Mouse (Mus musculus) testis, adult 2 months (tissue): ENCODE results near the gene Gstt1. TPM values are rescaled to one million over a fixed set of nuclear protein-coding genes. Genes with fewer than 3 reads are reported as not detected.
"Not testable (repeated sequence)": the region's sequence is repeated elsewhere in the genome, so short reads cannot be mapped to it uniquely, and the experiment has no call there.

Experiments
- H3K27ac ChIP-seq: fragments of 200-500 bp; 2 replicates; pipeline ENCODE4 v1.5.1; 2012; ENCODE audit warnings: low read depth, low read length; ENCODE audit not compliant: control insufficient read depth, insufficient read depth
- H3K27me3 ChIP-seq: fragments of 200-500 bp; 2 replicates; pipeline ENCODE4 v1.6.1; 2012; ENCODE audit warnings: mild to moderate bottlenecking, low read length, moderate library complexity; ENCODE audit not compliant: control insufficient read depth, insufficient read depth
- H3K36me3 ChIP-seq: fragments of 200-500 bp; 2 replicates; pipeline ENCODE4 v1.6.1; 2012; ENCODE audit warnings: mild to moderate bottlenecking, low read length; ENCODE audit not compliant: control insufficient read depth, insufficient read depth
- H3K4me1 ChIP-seq: fragments of 200-500 bp; 2 replicates; pipeline ENCODE4 v1.6.1; 2012; ENCODE audit warnings: low read length; ENCODE audit not compliant: control insufficient read depth, insufficient read depth
- H3K4me3 ChIP-seq: fragments of 200-500 bp; 2 replicates; pipeline ENCODE4 v1.5.1; 2012; ENCODE audit warnings: low read depth, mild to moderate bottlenecking, low read length, moderate library complexity, mixed read lengths; ENCODE audit not compliant: control insufficient read depth
- CTCF ChIP-seq: fragments of 200-500 bp; IDR thresholded peaks from 2 replicates; pipeline ENCODE4 v1.5.1; 2012; ENCODE audit warnings: low read depth, mild to moderate bottlenecking, inconsistent platforms, low read length, moderate library complexity; ENCODE audit not compliant: control insufficient read depth, insufficient read depth, insufficient replicate concordance
- POLR2A ChIP-seq: fragments of 200-500 bp; IDR thresholded peaks from 2 replicates; pipeline ENCODE4 v1.6.1; 2012; ENCODE audit warnings: low read depth, mild to moderate bottlenecking, inconsistent platforms, low read length, moderate library complexity; ENCODE audit not compliant: control insufficient read depth
- polyA plus RNA-seq: library from polyadenylated mRNA; depleted of rRNA; stranded (reverse); fragments of >200 nt; gene quantifications from 2 replicates; pipeline ENCODE4 v1.2.3, GENCODE M21; 2012; rRNA removed

The Gstt1 gene
- 7.0 and 8.9 TPM in 2 replicates for polyA plus RNA-seq

DNA sequence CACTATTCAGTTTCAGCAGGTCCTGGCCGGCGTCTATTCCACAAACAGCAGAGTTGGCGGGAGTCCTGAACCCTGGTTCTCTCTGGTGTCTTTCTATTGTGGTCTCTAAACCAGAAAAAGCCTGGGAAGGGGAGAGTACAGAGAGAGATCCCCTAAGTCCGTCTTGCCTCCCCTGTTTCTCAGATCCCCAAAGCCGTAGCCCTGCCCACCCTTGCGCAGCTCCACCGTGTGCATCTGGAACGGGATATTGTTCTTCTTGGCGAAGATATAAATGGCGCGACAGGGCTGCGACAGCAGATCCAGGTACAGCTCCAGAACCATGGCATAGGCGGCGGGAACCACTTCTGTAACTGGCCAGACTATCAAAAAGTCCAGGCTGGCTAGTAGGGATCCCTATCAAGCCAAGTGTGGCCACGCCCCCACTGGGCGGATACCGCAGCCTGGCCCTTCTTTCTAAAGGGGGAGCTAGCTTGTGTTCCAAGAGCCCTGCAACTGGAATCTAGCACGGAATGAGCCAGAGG is at the start of gene Gstt1:
Gene Gstt1 (minus strand): TSS at position 409 of the 521 bp plus-strand sequence.
- Histone ChIP-seq H3K4me3 (peak within 1 kb of the TSS; percentile 4), H3K36me3 (no peaks in the 10 kb centered on the region), H3K27me3 (no peaks in the 10 kb centered on the region), H3K4me1 (peaks cover 3% of the 10 kb centered on the region), H3K27ac (no peak within 1 kb of the TSS)
- TF ChIP-seq CTCF (no peak), POLR2A (no peak)

DNA sequence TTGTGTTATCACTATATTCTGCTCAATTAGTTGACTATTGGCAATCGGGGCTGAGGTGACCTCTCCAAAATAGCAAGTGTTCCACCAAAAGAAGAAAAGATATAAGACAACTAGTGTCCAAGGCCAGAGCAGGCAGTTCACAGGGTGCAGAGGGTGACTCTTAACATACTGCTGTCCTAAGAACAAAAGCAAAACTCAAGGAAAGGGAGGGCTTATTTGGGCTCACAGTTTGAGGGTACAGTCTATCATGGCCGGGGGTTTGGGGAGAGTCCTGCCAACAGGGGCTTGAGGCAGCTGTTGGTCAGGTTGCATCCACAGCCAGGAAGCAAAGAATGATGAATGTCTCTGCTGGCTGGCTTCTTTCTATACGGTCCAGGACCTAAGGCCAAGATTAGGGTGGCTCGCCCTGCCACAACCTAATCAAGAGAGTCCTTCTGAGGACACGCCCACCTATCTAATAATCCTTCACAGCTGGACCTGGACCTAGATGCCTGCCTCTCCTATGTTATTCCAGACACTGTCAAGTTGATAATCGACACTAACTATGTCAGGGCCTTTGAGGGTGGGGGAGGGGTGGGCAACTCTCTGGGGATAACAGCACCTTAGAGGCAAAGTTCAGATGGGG is 47.0 kb upstream of the Gstt1 start:
- TF ChIP-seq CTCF (no peak), POLR2A (peak; percentile 36; the same call in 1 of the 2 replicates)
- no peaks in the 10 kb centered on the region for H3K36me3 ChIP-seq
- H3K27me3 ChIP-seq = no peaks in the 10 kb centered on the region
- H3K4me1 ChIP-seq = no peaks in the 10 kb centered on the region; the same call in 1 of the 2 replicates
- no peak overlapping the region for H3K4me3 ChIP-seq
- H3K27ac ChIP-seq = no peak overlapping the region

DNA sequence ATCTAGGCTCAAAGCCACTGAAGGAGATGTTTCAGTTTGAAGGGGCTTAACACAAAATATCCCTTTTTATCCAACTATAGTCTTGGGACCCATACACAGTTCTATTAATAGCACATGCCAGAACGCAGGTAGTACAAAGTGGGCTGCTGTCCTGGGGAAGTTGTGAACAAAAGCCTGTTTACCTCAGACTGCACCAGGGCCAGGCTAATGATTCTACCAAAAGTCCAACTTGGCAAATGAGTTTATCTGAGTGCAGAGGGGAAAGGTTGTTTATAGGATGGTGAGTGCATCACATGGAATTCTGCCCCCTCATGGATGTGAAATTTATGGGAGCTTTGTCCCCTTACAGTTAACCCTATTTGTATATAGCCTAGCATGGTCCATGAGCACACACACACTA is 46.4 kb upstream of the Gstt1 start:
- TF ChIP-seq POLR2A (0 out of 2 replicates have a peak, but pooled peaks have one; percentile 3), CTCF (no peak)
- no peak overlapping the region for H3K4me3 ChIP-seq
- H3K36me3 ChIP-seq = no peaks in the 10 kb centered on the region
- no peaks in the 10 kb centered on the region; the same call in 1 of the 2 replicates for H3K4me1 ChIP-seq
- H3K27ac ChIP-seq = no peak overlapping the region
- H3K27me3 ChIP-seq = no peaks in the 10 kb centered on the region

DNA sequence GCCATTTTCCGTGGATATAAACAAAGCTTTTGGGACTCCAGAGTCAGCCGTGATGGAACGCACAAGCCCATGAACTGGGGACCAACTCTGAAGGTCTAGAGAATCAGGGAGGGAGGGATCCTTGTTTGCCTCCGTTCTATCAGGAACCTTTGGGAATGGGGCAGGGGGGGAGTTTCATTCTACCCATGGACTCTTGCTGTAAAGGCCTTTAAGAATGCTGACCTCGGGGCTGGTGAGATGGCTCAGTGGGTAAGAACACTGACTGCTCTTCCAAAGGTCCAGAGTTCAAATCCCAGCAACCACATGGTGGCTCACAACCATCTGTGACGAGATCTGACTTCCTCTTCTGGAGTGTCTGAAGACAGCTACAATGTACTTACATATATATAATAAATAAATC is 45.5 kb upstream of the Gstt1 start:
- H3K4me3 ChIP-seq = not testable (repeated sequence)
- H3K27ac ChIP-seq = peak overlapping the region; percentile 12; the same call in 1 of the 2 replicates

DNA sequence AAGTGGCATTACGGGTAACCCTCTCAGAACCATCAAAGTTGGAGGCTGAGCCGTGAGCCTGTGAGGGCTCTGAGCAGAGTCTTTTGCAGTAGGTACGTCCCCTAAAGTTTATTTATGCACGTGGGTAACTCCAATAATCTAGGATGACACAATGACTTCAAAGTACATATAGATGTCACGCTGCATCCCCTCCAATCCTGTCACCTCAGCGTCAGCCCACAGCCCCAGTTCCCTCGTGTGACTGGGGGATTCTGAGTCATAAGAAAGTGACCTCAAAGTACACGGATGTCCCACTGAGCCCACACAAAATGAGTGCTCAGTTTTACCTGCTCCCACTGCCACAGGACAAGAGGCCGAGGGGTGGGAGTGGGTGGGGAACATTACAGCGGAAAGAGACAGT is 40.7 kb upstream of the Gstt1 start:
- Histone ChIP-seq H3K27ac (peak overlapping the region; percentile 99), H3K36me3 (no peaks in the 10 kb centered on the region), H3K27me3 (no peaks in the 10 kb centered on the region), H3K4me3 (peak overlapping the region; percentile 97), H3K4me1 (peaks cover 17% of the 10 kb centered on the region)
- TF ChIP-seq CTCF = no peak
- peak; percentile 60; the same call in 1 of the 2 replicates for TF ChIP-seq POLR2A

More for the DNA sequence above, 45.5 kb upstream of the Gstt1 start:
- not testable (repeated sequence) for H3K4me1 ChIP-seq, H3K27me3 ChIP-seq, H3K36me3 ChIP-seq

DNA sequence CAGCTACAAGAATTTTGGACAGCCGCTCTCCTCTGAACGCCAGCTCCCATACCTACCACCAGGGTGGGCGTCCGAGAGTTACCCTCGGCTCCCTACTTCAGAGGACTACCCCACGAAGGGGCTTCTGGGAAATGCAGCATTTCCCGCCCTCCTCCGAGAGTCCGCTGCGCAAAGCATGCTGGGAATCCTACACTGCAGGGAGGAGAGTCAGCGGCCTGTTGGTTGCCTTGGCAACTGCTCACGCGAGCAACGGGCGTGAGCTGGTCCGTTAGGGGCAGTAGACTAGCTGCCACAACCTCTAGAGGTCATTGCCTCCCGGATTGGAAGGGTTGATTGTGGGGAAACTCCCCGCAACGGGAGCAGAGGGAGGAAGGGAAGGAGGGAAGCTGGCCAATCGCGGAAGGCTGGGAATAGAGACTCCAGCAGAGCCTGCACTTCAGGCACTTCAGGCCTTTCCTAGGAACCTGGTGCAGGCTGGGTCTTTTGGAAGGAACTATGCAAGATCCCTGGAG is 38.9 kb upstream of the Gstt1 start, which contains the start of gene Gstt2:
Gene Gstt2 (minus strand): TSS at position 177 of the 512 bp plus-strand sequence.
- H3K27ac ChIP-seq = peak within 1 kb of the TSS; percentile 99
- H3K27me3 ChIP-seq = no peaks in the 10 kb centered on the region
- no peaks in the 10 kb centered on the region for H3K36me3 ChIP-seq
- peaks cover 26% of the 10 kb centered on the region for H3K4me1 ChIP-seq
- TF ChIP-seq POLR2A (peak; percentile 97), CTCF (no peak)
- H3K4me3 ChIP-seq = peak within 1 kb of the TSS; percentile 97

DNA sequence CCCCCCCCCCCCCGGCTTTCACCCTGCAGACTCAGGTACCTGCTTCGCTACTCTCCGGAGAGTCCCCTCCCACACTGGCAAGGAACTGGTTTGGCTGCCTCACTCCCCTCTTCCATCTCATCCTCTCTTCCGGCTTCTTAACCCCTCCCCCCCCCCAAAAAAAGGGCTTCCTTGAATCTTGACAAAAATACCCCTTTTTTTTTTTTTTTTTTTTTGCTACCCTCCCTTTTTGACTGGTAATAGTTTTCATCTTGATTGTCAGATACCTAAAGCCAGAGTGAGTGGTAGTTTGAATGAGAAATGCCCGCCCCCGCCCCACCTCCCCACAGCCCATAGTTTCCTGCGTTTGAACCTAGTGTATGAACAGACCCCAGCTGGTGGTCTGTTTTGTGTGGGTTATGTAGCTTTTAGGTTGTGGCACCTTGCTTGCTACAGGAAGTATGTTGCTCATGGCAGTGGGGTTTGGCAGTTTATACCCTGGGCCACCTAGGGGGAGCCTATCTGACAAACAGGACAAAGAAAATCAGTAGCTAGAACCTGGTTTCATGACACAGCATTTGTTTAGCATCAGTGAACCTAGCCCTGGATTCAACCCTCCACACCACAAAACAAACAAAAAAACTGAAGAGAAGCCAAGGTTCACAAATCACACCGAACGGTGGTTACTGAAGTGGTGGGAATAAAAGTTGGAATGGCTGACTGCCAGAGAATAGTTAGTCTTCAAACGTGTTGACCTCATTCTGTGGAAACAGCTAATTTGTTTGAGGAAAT is 37.6 kb upstream of the Gstt1 start:
- Histone ChIP-seq H3K4me1 (peaks cover 26% of the 10 kb centered on the region), H3K4me3 (peak overlapping the region; percentile 76), H3K36me3 (no peaks in the 10 kb centered on the region), H3K27me3 (no peaks in the 10 kb centered on the region), H3K27ac (peak overlapping the region; percentile 89)
- TF ChIP-seq POLR2A (peak; percentile 5; the same call in 1 of the 2 replicates), CTCF (no peak)
